Mouse (Mus musculus): Measurements from ENCODE around the gene Tsfm.

DNA sequence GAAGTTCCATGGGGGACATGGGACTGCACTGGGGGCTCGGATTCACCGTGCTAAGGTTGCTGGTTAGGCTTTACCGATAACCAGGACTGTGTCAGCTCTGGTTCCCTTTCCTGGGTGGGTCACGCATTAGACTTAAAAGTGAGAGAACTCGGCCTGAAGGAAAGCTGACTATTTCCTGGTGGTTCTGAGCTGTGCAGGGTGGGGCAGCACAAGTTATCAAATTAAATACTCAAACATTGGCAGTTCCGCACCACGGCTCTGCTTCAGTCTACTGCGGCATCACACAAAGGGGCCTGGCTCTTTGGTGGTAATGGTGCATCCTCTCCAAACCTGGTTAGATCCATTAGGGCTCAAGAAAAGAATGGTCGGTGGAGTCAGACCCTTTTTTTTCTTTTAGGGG lies 29.3 kb downstream of the Tsfm start:
- TF ChIP-seq POLR2A (IDR thresholded peaks at IDR 0.05; ENCODE audit: borderline replicate concordance, insufficient read depth, low read length): no peak
- TF ChIP-seq CTCF (IDR thresholded peaks at IDR 0.05; ENCODE audit: borderline replicate concordance, insufficient read depth, low read depth, low read length): no peak
